Mouse (Mus musculus): ENCODE data around the gene Snx21. TPM values are rescaled to one million over a fixed set of nuclear protein-coding genes. Genes with fewer than 3 reads are reported as not detected.

Gene Snx21
- total and polyA plus RNA-seq, 3 experiments = 3.8 to 7.7 TPM; not detected in 1

- no peak overlapping the region for H3K9ac ChIP-seq (ENCODE audit: control insufficient read depth, low read depth, low read length, poor library complexity, severe bottlenecking)
- no peak overlapping the region for H3K4me3 ChIP-seq (ENCODE audit: control insufficient read depth in 1 of 2, insufficient read depth in 1 of 2, low read depth in 2 of 2, low read length in 2 of 2)
- DNase-seq (ENCODE audit: low read depth, low spot score) = no peak
- H3K79me2 ChIP-seq (ENCODE audit: control insufficient read depth, insufficient read depth, low read length, poor library complexity) = no peaks in the 10 kb centered on the region
- peaks cover 6 to 10% of the 10 kb centered on the region in 2 experiments for H3K4me1 ChIP-seq (ENCODE audit: control insufficient read depth in 1 of 2, insufficient read depth in 2 of 2, low read length in 2 of 2)
- peaks cover 0 to 7% of the 10 kb centered on the region in 2 experiments; a peak in 2 of 4 replicates for H3K36me3 ChIP-seq (ENCODE audit: control insufficient read depth in 1 of 2, insufficient read depth in 2 of 2, low read length in 2 of 2)
- no peak overlapping the region for H3K27ac ChIP-seq (ENCODE audit: control insufficient read depth, low read depth, low read length)
- no peaks in the 10 kb centered on the region for H3K9me3 ChIP-seq (replicated peaks; ENCODE audit: insufficient read depth, low read length)
- TF ChIP-seq SMC3 (IDR thresholded peaks at IDR 0.05; ENCODE audit: low read depth, low read length) = no peak
- TF ChIP-seq SIN3A (IDR thresholded peaks at IDR 0.05; ENCODE audit: low read length) = no peak
- TF ChIP-seq KAT2A (conservative IDR thresholded peaks at IDR 0.05; ENCODE audit: low read depth, low read length) = no peak
- TF ChIP-seq ZMIZ1 (IDR thresholded peaks at IDR 0.05; ENCODE audit: low read depth, low read length) = no peak
- TF ChIP-seq USF2 (IDR thresholded peaks at IDR 0.05; ENCODE audit: borderline replicate concordance in 1 of 2, insufficient read depth in 1 of 2, low read depth in 1 of 2, low read length in 2 of 2) = no peak
- H3K27me3 ChIP-seq (ENCODE audit: control insufficient read depth in 1 of 2, insufficient read depth in 2 of 2, low read length in 2 of 2) = no peaks in the 10 kb centered on the region
These were observed 27.9 kb downstream of the Snx21 start for GRCm38 (mm10) chr2:164813557-164813956.

- H3K27ac ChIP-seq (ENCODE audit: control insufficient read depth, low read depth, low read length) = peak overlapping the region; percentile 80
- H3K9me3 ChIP-seq (replicated peaks; ENCODE audit: insufficient read depth, low read length) = no peaks in the 10 kb centered on the region
- H3K79me2 ChIP-seq (ENCODE audit: control insufficient read depth, insufficient read depth, low read length, poor library complexity) = no peaks in the 10 kb centered on the region
- no peaks in the 10 kb centered on the region for H3K27me3 ChIP-seq (ENCODE audit: control insufficient read depth in 1 of 2, insufficient read depth in 2 of 2, low read length in 2 of 2)
- H3K4me3 ChIP-seq (ENCODE audit: control insufficient read depth in 1 of 2, insufficient read depth in 1 of 2, low read depth in 2 of 2, low read length in 2 of 2) = peak overlapping the region; percentile 37 to 42
- peak; percentile 79 for DNase-seq (ENCODE audit: low read depth, low spot score)
- TF ChIP-seq TCF12 (IDR thresholded peaks at IDR 0.05; ENCODE audit: low read depth, low read length) = 0 out of 2 replicates have a peak, but pooled peaks have one; percentile 16
- TF ChIP-seq MYB (IDR thresholded peaks at IDR 0.05; ENCODE audit: low read depth, low read length) = 0 out of 2 replicates have a peak, but pooled peaks have one; percentile 19
- TF ChIP-seq TBP (IDR thresholded peaks at IDR 0.05; ENCODE audit: low read depth, low read length) = peak; percentile 89
- TF ChIP-seq MYC (IDR thresholded peaks at IDR 0.05; ENCODE audit: low read depth, low read length) = 0 out of 2 replicates have a peak, but pooled peaks have one; percentile 30
- TF ChIP-seq USF1 (IDR thresholded peaks at IDR 0.05; ENCODE audit: low read depth, low read length) = 0 out of 2 replicates have a peak, but pooled peaks have one; percentile 47
- peak; percentile 32; the same call in 1 of the 2 replicates for TF ChIP-seq MAX (IDR thresholded peaks at IDR 0.05; ENCODE audit: low read length)
- TF ChIP-seq MXI1 (IDR thresholded peaks at IDR 0.05; ENCODE audit: low read depth, low read length) = peak; percentile 58; the same call in 1 of the 2 replicates
- 0 out of 2 replicates have a peak, but pooled peaks have one; percentile 10 for TF ChIP-seq BHLHE40 (IDR thresholded peaks at IDR 0.05; ENCODE audit: borderline replicate concordance, low read depth, low read length)
- TF ChIP-seq MAFK (IDR thresholded peaks at IDR 0.05; ENCODE audit: borderline replicate concordance, low read depth, low read length) = no peak
- TF ChIP-seq UBTF (IDR thresholded peaks at IDR 0.05; ENCODE audit: borderline replicate concordance, insufficient read depth, low read depth, low read length) = no peak
- no peak for TF ChIP-seq ZNF384 (IDR thresholded peaks at IDR 0.05; ENCODE audit: low read depth, low read length)
- no peak for TF ChIP-seq HCFC1 (IDR thresholded peaks at IDR 0.05; ENCODE audit: low read depth, low read length)
- TF ChIP-seq ZMIZ1 (IDR thresholded peaks at IDR 0.05; ENCODE audit: low read depth, low read length) = no peak
- TF ChIP-seq ELF1 (IDR thresholded peaks at IDR 0.05; ENCODE audit: low read depth, low read length) = no peak
- H3K9ac ChIP-seq (ENCODE audit: control insufficient read depth, low read depth, low read length, poor library complexity, severe bottlenecking) = peak overlapping the region; percentile 41
- peaks cover 0 to 7% of the 10 kb centered on the region in 2 experiments; a peak in 2 of 4 replicates for H3K36me3 ChIP-seq (ENCODE audit: control insufficient read depth in 1 of 2, insufficient read depth in 2 of 2, low read length in 2 of 2)
- H3K4me1 ChIP-seq (ENCODE audit: control insufficient read depth in 1 of 2, insufficient read depth in 2 of 2, low read length in 2 of 2) = peaks cover 6 to 10% of the 10 kb centered on the region in 2 experiments
These were observed 29.7 kb downstream of the Snx21 start for GRCm38 (mm10) chr2:164815348-164815747.
